Mouse (Mus musculus) ES-E14 (cell line): ENCODE results near the gene Lrg1.

Source experiments
- CHD2 ChIP-seq: IDR thresholded peaks from 2 replicates; pipeline ENCODE4 v1.6.1; 2014; ENCODE audit warnings: mild to moderate bottlenecking, low read depth, low read length, inconsistent platforms
- HCFC1 ChIP-seq: IDR thresholded peaks from 2 replicates; pipeline ENCODE4 v1.6.1; 2012; ENCODE audit warnings: low read length, inconsistent platforms, borderline replicate concordance; ENCODE audit not compliant: insufficient read depth
- MAFK ChIP-seq: IDR thresholded peaks from 2 replicates; pipeline ENCODE4 v1.6.1; 2014; ENCODE audit warnings: mild to moderate bottlenecking, low read depth, low read length, inconsistent platforms; ENCODE audit not compliant: insufficient read depth
- ZC3H11A ChIP-seq: IDR thresholded peaks from 2 replicates; pipeline ENCODE4 v1.6.1; 2012; ENCODE audit warnings: low read depth, mild to moderate bottlenecking, inconsistent platforms, low read length, borderline replicate concordance
- ZNF384 ChIP-seq: IDR thresholded peaks from 2 replicates; pipeline ENCODE4 v1.6.1; 2012; ENCODE audit warnings: low read depth, low read length, inconsistent platforms

GRCm38 (mm10) chr17:56110571-56110970, 11.2 kb downstream of the Lrg1 start:
- TF ChIP-seq MAFK (no peak), ZNF384 (no peak), ZC3H11A (no peak), CHD2 (no peak), HCFC1 (no peak)
